Mouse (Mus musculus): ENCODE results near the gene 1700042G07Rik.

- TF ChIP-seq POLR2A (IDR thresholded peaks at IDR 0.05; ENCODE audit: borderline replicate concordance, insufficient read depth, low read length), result no peak
- no peak for TF ChIP-seq CTCF (IDR thresholded peaks at IDR 0.05; ENCODE audit: borderline replicate concordance, insufficient read depth, low read depth, low read length)
Observed at GRCm38 (mm10) chr4:116208891-116209290, 35.7 kb downstream of the 1700042G07Rik start.

Measured in cerebellum, adult 2 months (tissue).